Comparison of ENCODE assay signal across 12 mouse cellular contexts in the genomic region with DNA sequence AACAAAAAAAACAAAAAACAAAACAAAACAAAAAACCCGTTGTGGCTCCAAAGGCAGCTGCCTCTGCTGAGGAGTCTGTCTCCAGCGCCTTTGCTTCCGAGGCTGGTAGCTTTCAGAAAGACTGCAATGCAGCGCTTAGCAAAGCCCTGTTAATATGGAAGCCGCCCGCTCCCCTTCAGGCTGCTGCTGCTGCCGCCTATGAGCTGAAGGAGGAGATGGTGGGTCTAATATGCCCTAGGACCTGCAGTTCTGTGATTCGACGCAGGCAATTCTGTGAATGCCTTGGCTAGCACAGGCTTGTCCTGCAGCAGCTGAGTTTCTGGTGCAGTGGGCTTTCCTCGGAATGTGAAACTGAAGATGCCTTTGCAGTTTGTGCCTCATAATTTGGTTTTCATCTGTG. TPM values are rescaled to one million over a fixed set of nuclear protein-coding genes. Genes with fewer than 3 reads are reported as not detected.
DNase-seq lines count a peak whose midpoint lies in the region; ATAC-seq and TF ChIP-seq lines count a peak whose summit lies in the region.
"Had no signal": no experiment of that assay in that cellular context is flagged by ENCODE, and none has a peak within 500 bp of the region (broad histone marks: within the 10 kb centered on the region; RNA-seq: fewer than 3 reads in every experiment).

No protein-coding gene starts in this region.

- DNase-seq in left cerebral cortex, adult 2 months (ENCODE audit: extremely low spot score in 1 of 2, low spot score in 2 of 2): no peak
- no peak for DNase-seq in left cerebral cortex, adult 11 months (ENCODE audit: low spot score)
- peak; percentile 32 to 37 for DNase-seq in layer of hippocampus, postnatal 10 days (ENCODE audit: low spot score in 2 of 2)
- peak; percentile 33 for DNase-seq in right cerebral cortex, postnatal 14 days
- no peak for DNase-seq in heart, adult 2 months
- no peak for DNase-seq in gastrocnemius, adult 8-10 months (ENCODE audit: low spot score in 2 of 2)

- no peaks in the 10 kb centered on the region for H3K9me3 ChIP-seq in embryonic facial prominence, embryonic 13.5 days
- H3K9me3 ChIP-seq: intestine, embryonic 15.5 days; lung, embryonic 15.5 days had no signal

- TF ChIP-seq EP300 in heart, adult 2 months (IDR thresholded peaks at IDR 0.05; ENCODE audit: insufficient read depth, low read depth, low read length): no peak

- peak overlapping the region; percentile 71 for H3K27ac ChIP-seq in left cerebral cortex, adult 2 months
- peak overlapping the region; percentile 55 for H3K27ac ChIP-seq in embryonic facial prominence, embryonic 13.5 days
- no peak overlapping the region for H3K27ac ChIP-seq in heart, adult 2 months
- H3K27ac ChIP-seq: intestine, embryonic 15.5 days; lung, embryonic 15.5 days had no signal

- H3K4me1 ChIP-seq in embryonic facial prominence, embryonic 13.5 days: peaks cover 17% of the 10 kb centered on the region; the same call in 1 of the 2 replicates
- no peaks in the 10 kb centered on the region for H3K4me1 ChIP-seq in heart, adult 2 months (ENCODE audit: control insufficient read depth, insufficient read depth, low read length)
- H3K4me1 ChIP-seq: intestine, embryonic 15.5 days; lung, embryonic 15.5 days had no signal

- H3K79me2 ChIP-seq in heart, adult 2 months (replicated peaks; ENCODE audit: control insufficient read depth, insufficient read depth, low read length): 0 out of 2 replicates have a peak, but pooled peaks cover 1% of the 10 kb centered on the region

- TF ChIP-seq POLR2A in heart, adult 2 months (IDR thresholded peaks at IDR 0.05; ENCODE audit: insufficient read depth, low read depth, low read length): no peak

- no peak overlapping the region for H3K4me2 ChIP-seq in embryonic facial prominence, embryonic 13.5 days
- H3K4me2 ChIP-seq: heart, embryonic 11.5 days; intestine, embryonic 15.5 days; lung, embryonic 15.5 days had no signal

- intact Hi-C loops in left cerebral cortex, adult 2 months (cut with DNase I): loop anchor here (5.0 kb wide), 1 partner anchor 34 kb away; no protein-coding TSS in a partner anchor
- intact Hi-C loops in heart, adult 2 months (cut with DNase I): no loop called here

- 64% methylated on average over 10 of the region's 10 CpGs for WGBS in embryonic facial prominence, embryonic 13.5 days
- 88% methylated on average over 10 of the region's 10 CpGs for WGBS in heart, adult 2 months

- ATAC-seq in embryonic facial prominence, embryonic 13.5 days (ENCODE audit: insufficient number of reproducible peaks, insufficient read depth, low FRiP score, low TSS enrichment, low read depth): no peak
- ATAC-seq: intestine, embryonic 15.5 days had no signal

- H3K36me3 ChIP-seq in embryonic facial prominence, embryonic 13.5 days: no peaks in the 10 kb centered on the region
- H3K36me3 ChIP-seq in heart, adult 2 months (ENCODE audit: control insufficient read depth, insufficient read depth, low read length): no peaks in the 10 kb centered on the region
- H3K36me3 ChIP-seq: intestine, embryonic 15.5 days; lung, embryonic 15.5 days had no signal

- no peak; the same call in none of the 2 replicates for TF ChIP-seq CTCF in left cerebral cortex, adult 2 months (IDR thresholded peaks at IDR 0.05)
- TF ChIP-seq CTCF in heart, adult 2 months (IDR thresholded peaks at IDR 0.05): no peak

- peak overlapping the region; percentile 27 for H3K4me3 ChIP-seq in left cerebral cortex, adult 2 months
- no peak overlapping the region for H3K4me3 ChIP-seq in embryonic facial prominence, embryonic 13.5 days
- no peak overlapping the region for H3K4me3 ChIP-seq in heart, adult 2 months
- H3K4me3 ChIP-seq: intestine, embryonic 15.5 days; lung, embryonic 15.5 days; myocyte had no signal

- no peak overlapping the region for H3K9ac ChIP-seq in embryonic facial prominence, embryonic 13.5 days
- H3K9ac ChIP-seq in heart, adult 2 months (ENCODE audit: low read depth, low read length): no peak overlapping the region
- H3K9ac ChIP-seq: intestine, embryonic 15.5 days; lung, embryonic 15.5 days had no signal

- no peaks in the 10 kb centered on the region for H3K27me3 ChIP-seq in embryonic facial prominence, embryonic 13.5 days
- no peaks in the 10 kb centered on the region for H3K27me3 ChIP-seq in heart, adult 2 months (ENCODE audit: control insufficient read depth, insufficient read depth, low read length)
- H3K27me3 ChIP-seq: intestine, embryonic 15.5 days; lung, embryonic 15.5 days had no signal

RNA-seq across cellular contexts. Expression of gene 4930595D18Rik, which starts 18.8 kb away (rescaled TPM):
- not detected for total RNA-seq in left cerebral cortex, adult 2 months (2021)
- polyA plus RNA-seq in embryonic facial prominence, embryonic 13.5 days (2015; fragmentation: Nextera tagmentation; extraction: Ambion mirVana): not detected in 2 replicates
- not detected for total RNA-seq in layer of hippocampus, postnatal 10 days (2021)
- not detected for total RNA-seq in heart, adult 2 months (2021)
- not detected in 2 replicates for polyA plus RNA-seq in heart, adult 2 months (2012; rRNA removed)
- total RNA-seq in gastrocnemius, adult 8-10 months (2022): not detected
- polyA plus RNA-seq: heart, embryonic 11.5 days; intestine, embryonic 15.5 days; lung, embryonic 15.5 days; myocyte; small intestine, adult 2 months had no signal

RNA-seq across cellular contexts. Expression of gene Traf3, which starts 36.9 kb away (rescaled TPM):
- total RNA-seq in left cerebral cortex, adult 2 months (2021): 10 to 100 TPM; 40.8 to 49.1 TPM
- 13.6 and 15.0 TPM in 2 replicates for polyA plus RNA-seq in embryonic facial prominence, embryonic 13.5 days (2015; fragmentation: Nextera tagmentation; extraction: Ambion mirVana)
- 10 to 100 TPM; 94.1 to 99.9 TPM for total RNA-seq in layer of hippocampus, postnatal 10 days (2021)
- 10 to 100 TPM; 12.4 to 13.9 TPM for total RNA-seq in heart, adult 2 months (2021)
- polyA plus RNA-seq in heart, adult 2 months (2012; rRNA removed): 11.8 and 14.2 TPM in 2 replicates
- total RNA-seq in gastrocnemius, adult 8-10 months (2022): 10 to 100 TPM in 3 of 4 experiments, 1 to 10 TPM in 1; 8.7 to 20.0 (median 12.9) TPM

Comparison
In these comparisons a context has a peak if more than half of its experiments do, and no peak if none do; other contexts are left out.
1. DNase-seq: peak in layer of hippocampus, postnatal 10 days (2 of 2) and right cerebral cortex, postnatal 14 days (single experiment); none in left cerebral cortex, adult 2 months (0 of 2), left cerebral cortex, adult 11 months (single experiment), heart, adult 2 months (0 of 2) and gastrocnemius, adult 8-10 months (0 of 2).